Mouse (Mus musculus): ENCODE data around the gene Tmem184b.

Tmem184b gene

GRCm38 (mm10) chr15:79338978-79339377 is 64.4 kb downstream of the Tmem184b start:
- DNase-seq (ENCODE audit: low spot score): no peak

- DNase-seq (ENCODE audit: low spot score): no peak
Observed at GRCm38 (mm10) chr15:79335061-79335655, 68.2 kb downstream of the Tmem184b start.

- no peak for DNase-seq (ENCODE audit: low spot score)
Observed at GRCm38 (mm10) chr15:79333409-79333808, 70.0 kb downstream of the Tmem184b start.

- DNase-seq (ENCODE audit: low spot score): no peak
Observed at GRCm38 (mm10) chr15:79330521-79330920, 72.8 kb downstream of the Tmem184b start.

GRCm38 (mm10) chr15:79329979-79330363 is 73.4 kb downstream of the Tmem184b start:
- DNase-seq (ENCODE audit: low spot score): no peak

GRCm38 (mm10) chr15:79329346-79329978 is 73.9 kb downstream of the Tmem184b start:
- DNase-seq (ENCODE audit: low spot score): no peak

GRCm38 (mm10) chr15:79328939-79329275 is 74.5 kb downstream of the Tmem184b start:
- no peak for DNase-seq (ENCODE audit: low spot score)

- DNase-seq (ENCODE audit: low spot score): peak; percentile 99
Observed at GRCm38 (mm10) chr15:79328058-79328938, 75.1 kb downstream of the Tmem184b start, which contains the start of gene Pla2g6. Pla2g6 (minus strand) TSS chr15:79328390.

- DNase-seq (ENCODE audit: low spot score): peak; percentile 42
Observed at GRCm38 (mm10) chr15:79326971-79327961, 76.1 kb downstream of the Tmem184b start.

GRCm38 (mm10) chr15:79326264-79326663 is 77.1 kb downstream of the Tmem184b start:
- no peak for DNase-seq (ENCODE audit: low spot score)

- DNase-seq (ENCODE audit: low spot score): no peak
Observed at GRCm38 (mm10) chr15:79325742-79326141, 77.6 kb downstream of the Tmem184b start.

GRCm38 (mm10) chr15:79324373-79324772 is 79.0 kb downstream of the Tmem184b start:
- DNase-seq (ENCODE audit: low spot score): no peak

- no peak for DNase-seq (ENCODE audit: low spot score)
Observed at GRCm38 (mm10) chr15:79323791-79324155, 79.6 kb downstream of the Tmem184b start.

- DNase-seq (ENCODE audit: low spot score): peak; percentile 44
Observed at GRCm38 (mm10) chr15:79322991-79323790, 80.2 kb downstream of the Tmem184b start.

GRCm38 (mm10) chr15:79322281-79322990 is 80.9 kb downstream of the Tmem184b start:
- peak; percentile 54 for DNase-seq (ENCODE audit: low spot score)

- DNase-seq (ENCODE audit: low spot score): no peak
Observed at GRCm38 (mm10) chr15:79321733-79322190, 81.6 kb downstream of the Tmem184b start.

GRCm38 (mm10) chr15:79313848-79314369 is 89.5 kb downstream of the Tmem184b start:
- no peak for DNase-seq (ENCODE audit: low spot score)

All from ovary, postnatal 36 days (tissue).